Mouse (Mus musculus): Measurements from ENCODE around the gene R3hdm1. TPM values are rescaled to one million over a fixed set of nuclear protein-coding genes. Genes with fewer than 3 reads are reported as not detected.
"Not testable (repeated sequence)": the region's sequence is repeated elsewhere in the genome, so short reads cannot be mapped to it uniquely, and the experiment has no call there.

R3hdm1 gene
- polyA plus RNA-seq, 1 experiment from 2014 or later: 81.2 TPM

DNA sequence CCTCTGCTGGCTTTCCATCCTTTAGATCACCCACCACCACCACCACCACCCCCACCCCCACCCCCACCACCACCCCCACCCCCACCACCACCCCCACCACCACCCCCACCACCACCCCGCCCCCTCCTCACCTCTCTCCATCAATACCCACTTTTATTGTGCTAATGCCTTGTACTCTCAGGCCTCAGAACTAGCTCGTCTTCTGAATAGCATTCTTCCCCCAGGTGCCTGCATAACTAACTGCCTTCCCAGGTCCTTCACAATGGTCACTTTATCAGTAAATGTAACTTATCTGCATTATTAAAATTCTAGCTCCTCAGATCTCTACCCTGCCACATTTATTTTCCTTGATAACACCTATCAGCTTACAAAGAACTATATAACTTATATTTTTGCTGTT, 8.4 kb upstream of the R3hdm1 start:
- no peak for DNase-seq (ENCODE audit: low spot score)
- peaks cover 5% of the 10 kb centered on the region; the same call in 1 of the 2 replicates for H3K36me3 ChIP-seq (ENCODE audit: control insufficient read depth, insufficient read depth, low read length)
- ATAC-seq (replicated peaks; ENCODE audit: low FRiP score): no peak
- no peaks in the 10 kb centered on the region for H3K9me3 ChIP-seq (ENCODE audit: control insufficient read depth, low read length)
- H3K27me3 ChIP-seq (replicated peaks; ENCODE audit: control insufficient read depth, insufficient read depth, low read length): no peaks in the 10 kb centered on the region
- WGBS: 89% methylated on average over 1 of the region's 2 CpGs
- H3K4me3 ChIP-seq (ENCODE audit: low read depth, low read length): no peak overlapping the region
- H3K27ac ChIP-seq (ENCODE audit: low read depth, low read length): no peak overlapping the region
- no peak overlapping the region for H3K9ac ChIP-seq (ENCODE audit: low read depth, low read length)
- no peak overlapping the region for H3K4me2 ChIP-seq
- no peaks in the 10 kb centered on the region for H3K4me1 ChIP-seq (replicated peaks; ENCODE audit: control insufficient read depth, insufficient read depth, low read length)

DNA sequence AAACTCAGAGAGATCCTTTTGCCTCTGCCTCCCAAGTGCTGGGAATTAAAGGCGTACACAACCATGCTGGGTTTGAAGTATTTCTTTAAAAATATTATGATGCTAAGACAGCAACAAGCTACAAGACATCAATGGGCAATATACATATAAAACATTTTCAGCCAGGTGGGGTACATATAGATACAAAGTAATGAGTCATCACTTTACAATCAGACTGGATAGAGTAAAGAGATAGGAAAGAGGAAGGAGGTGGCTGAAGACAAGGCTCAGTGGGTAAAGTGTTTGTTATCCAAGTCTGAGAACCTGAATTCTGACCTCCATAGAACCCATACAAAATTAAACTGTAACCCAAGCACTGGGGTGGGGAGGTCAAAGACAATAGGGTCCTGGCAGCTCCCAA, 4.8 kb upstream of the R3hdm1 start:
- Histone ChIP-seq H3K4me1 (replicated peaks; ENCODE audit: control insufficient read depth, insufficient read depth, low read length) (no peaks in the 10 kb centered on the region; the same call in 1 of the 2 replicates), H3K4me2 (no peak overlapping the region), H3K36me3 (ENCODE audit: control insufficient read depth, insufficient read depth, low read length) (no peaks in the 10 kb centered on the region), H3K9ac (ENCODE audit: low read depth, low read length) (no peak overlapping the region), H3K4me3 (ENCODE audit: low read depth, low read length) (no peak overlapping the region), H3K27ac (ENCODE audit: low read depth, low read length) (no peak overlapping the region), H3K9me3 (ENCODE audit: control insufficient read depth, low read length) (no peaks in the 10 kb centered on the region), H3K27me3 (replicated peaks; ENCODE audit: control insufficient read depth, insufficient read depth, low read length) (no peaks in the 10 kb centered on the region)
- WGBS: 94% methylated on average over 1 of the region's 1 CpGs
- ATAC-seq (replicated peaks; ENCODE audit: low FRiP score) (no peak), DNase-seq (ENCODE audit: low spot score) (no peak)

DNA sequence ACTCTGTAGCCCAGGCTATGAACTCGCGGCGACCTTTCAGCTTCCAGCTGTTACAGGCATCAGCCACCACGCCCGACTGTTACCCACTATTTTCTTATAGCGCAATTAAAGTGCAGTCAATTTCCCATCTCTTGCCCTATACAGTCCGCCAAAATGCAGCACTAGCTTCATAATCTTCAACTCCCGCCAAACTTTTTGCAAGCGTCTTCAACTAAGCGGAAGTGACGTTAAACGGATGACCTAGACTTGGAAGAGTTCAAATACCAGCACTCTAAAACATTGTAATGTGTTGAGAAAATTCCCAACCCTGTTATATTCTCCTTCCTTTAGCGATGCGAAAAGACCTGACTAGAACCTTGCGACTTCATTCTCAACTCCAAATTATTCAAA, 855 bp upstream of the R3hdm1 start:
- 0% methylated on average over 15 of the region's 15 CpGs for WGBS
- ATAC-seq (replicated peaks; ENCODE audit: low FRiP score): peak; percentile 58

DNA sequence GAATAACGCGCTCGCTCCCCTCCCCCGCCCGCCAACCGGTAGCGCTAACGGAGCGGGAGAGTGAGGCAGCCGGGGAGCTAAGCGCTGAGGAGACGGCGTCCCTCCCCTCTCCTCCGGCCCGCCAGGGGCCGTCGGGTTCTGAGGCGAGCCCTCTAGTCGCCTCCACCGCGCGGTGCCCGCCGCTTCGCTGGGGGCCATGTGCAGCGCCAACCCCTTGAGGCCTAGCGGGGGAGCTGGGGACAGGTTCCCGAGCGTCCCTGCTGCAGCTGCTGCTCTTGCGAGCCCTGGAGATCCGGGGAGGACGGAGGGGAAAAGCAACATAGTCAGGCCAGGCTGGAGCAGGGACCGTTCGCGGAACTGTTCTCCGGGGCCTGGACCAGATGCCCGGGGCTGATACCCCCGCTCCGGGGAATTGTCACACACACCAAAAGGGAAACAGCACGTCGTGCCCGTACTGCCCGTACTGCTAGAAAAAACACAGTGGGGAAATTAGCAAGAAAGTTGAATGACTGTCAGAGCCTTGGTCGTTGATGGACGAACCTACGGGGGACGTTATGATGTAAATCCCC, 503 bp downstream of the R3hdm1 start:
- H3K27ac ChIP-seq (ENCODE audit: low read depth, low read length): peak overlapping the region; percentile 83
- H3K27me3 ChIP-seq (replicated peaks; ENCODE audit: control insufficient read depth, insufficient read depth, low read length): no peaks in the 10 kb centered on the region
- H3K9ac ChIP-seq (ENCODE audit: low read depth, low read length): peak overlapping the region; percentile 93
- DNase-seq (ENCODE audit: low spot score) (peak; percentile 76), ATAC-seq (replicated peaks; ENCODE audit: low FRiP score) (peak; percentile 45)
- H3K9me3 ChIP-seq (ENCODE audit: control insufficient read depth, low read length): no peaks in the 10 kb centered on the region
- peak overlapping the region; percentile 87 for H3K4me3 ChIP-seq (ENCODE audit: low read depth, low read length)
- no peaks in the 10 kb centered on the region for H3K36me3 ChIP-seq (ENCODE audit: control insufficient read depth, insufficient read depth, low read length)
- H3K4me1 ChIP-seq (replicated peaks; ENCODE audit: control insufficient read depth, insufficient read depth, low read length): peaks cover 3% of the 10 kb centered on the region
- peak overlapping the region; percentile 73 for H3K4me2 ChIP-seq
- WGBS: under 1% methylated on average over 42 of the region's 47 CpGs

More for the DNA sequence above, 855 bp upstream of the R3hdm1 start:
- peak overlapping the region; percentile 57 for H3K27ac ChIP-seq (ENCODE audit: low read depth, low read length)
- peak overlapping the region; percentile 87 for H3K4me3 ChIP-seq (ENCODE audit: low read depth, low read length)
- H3K4me1 ChIP-seq (replicated peaks; ENCODE audit: control insufficient read depth, insufficient read depth, low read length): peaks cover 3% of the 10 kb centered on the region
- no peaks in the 10 kb centered on the region for H3K36me3 ChIP-seq (ENCODE audit: control insufficient read depth, insufficient read depth, low read length)
- H3K4me2 ChIP-seq: peak overlapping the region; percentile 62
- no peaks in the 10 kb centered on the region for H3K27me3 ChIP-seq (replicated peaks; ENCODE audit: control insufficient read depth, insufficient read depth, low read length)
- peak; percentile 57 for DNase-seq (ENCODE audit: low spot score)
- peak overlapping the region; percentile 49 for H3K9ac ChIP-seq (ENCODE audit: low read depth, low read length)
- no peaks in the 10 kb centered on the region for H3K9me3 ChIP-seq (ENCODE audit: control insufficient read depth, low read length)

DNA sequence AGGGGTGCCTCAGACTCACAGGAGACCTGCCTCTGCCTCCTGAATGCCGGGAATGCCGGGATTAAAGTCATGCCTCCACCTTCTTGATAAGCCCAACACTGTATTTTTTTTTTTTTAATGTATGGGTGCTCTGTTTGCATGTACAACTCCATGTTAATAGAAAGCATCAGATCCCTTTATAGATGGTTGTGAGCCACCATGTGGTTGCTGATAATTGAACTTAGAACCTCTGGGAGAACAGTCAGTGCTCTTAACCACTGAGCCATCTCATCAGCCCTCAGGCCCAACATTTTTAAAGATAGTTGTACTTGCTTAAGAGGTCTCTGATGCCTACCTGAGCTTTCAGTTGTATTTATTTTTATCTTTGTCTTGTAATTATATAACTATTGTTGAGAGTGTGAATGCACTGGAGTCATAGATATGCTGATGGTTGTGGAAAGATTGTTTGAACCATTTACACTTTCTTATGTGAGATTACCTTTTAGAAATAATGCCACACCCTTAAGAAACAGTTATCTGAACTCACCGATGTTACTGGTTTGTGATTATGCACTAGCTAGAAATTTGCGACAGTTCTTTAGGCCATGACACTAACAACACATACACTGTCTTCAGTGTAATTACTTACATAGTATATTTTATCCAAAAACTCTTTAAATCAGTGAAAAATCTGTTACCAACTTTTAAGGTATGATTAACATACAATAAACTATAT, 18.0 kb downstream of the R3hdm1 start:
- Histone ChIP-seq H3K4me1 (replicated peaks; ENCODE audit: control insufficient read depth, insufficient read depth, low read length) (no peaks in the 10 kb centered on the region; the same call in 1 of the 2 replicates), H3K4me2 (no peak overlapping the region), H3K9me3 (ENCODE audit: control insufficient read depth, low read length) (no peaks in the 10 kb centered on the region), H3K27me3 (replicated peaks; ENCODE audit: control insufficient read depth, insufficient read depth, low read length) (no peaks in the 10 kb centered on the region), H3K36me3 (ENCODE audit: control insufficient read depth, insufficient read depth, low read length) (no peaks in the 10 kb centered on the region), H3K9ac (ENCODE audit: low read depth, low read length) (no peak overlapping the region), H3K4me3 (ENCODE audit: low read depth, low read length) (no peak overlapping the region), H3K27ac (ENCODE audit: low read depth, low read length) (no peak overlapping the region)
- 79% methylated on average over 4 of the region's 4 CpGs for WGBS
- DNase-seq (ENCODE audit: low spot score) (no peak), ATAC-seq (replicated peaks; ENCODE audit: low FRiP score) (peak; percentile 61)

DNA sequence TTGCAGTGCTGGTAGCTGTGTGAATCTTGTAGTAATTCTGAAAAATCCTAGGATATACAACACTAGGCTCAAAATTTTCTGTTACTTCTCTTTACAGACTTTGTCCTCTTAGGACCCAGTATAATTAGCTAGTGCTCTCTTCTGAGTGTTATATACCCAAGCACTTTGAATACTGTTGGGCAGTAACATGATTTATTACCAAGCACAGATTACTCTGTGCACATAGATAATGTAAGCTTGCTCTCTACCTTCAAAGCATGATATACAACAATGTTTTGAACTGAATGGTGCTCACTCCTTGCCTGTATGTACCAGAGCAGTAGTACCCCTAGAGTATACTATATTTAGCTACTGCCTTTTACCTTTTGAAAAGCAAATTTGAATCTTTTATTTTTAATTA, 33.1 kb downstream of the R3hdm1 start:
- H3K4me1 ChIP-seq (replicated peaks; ENCODE audit: control insufficient read depth, insufficient read depth, low read length); H3K36me3 ChIP-seq (ENCODE audit: control insufficient read depth, insufficient read depth, low read length); H3K9ac ChIP-seq (ENCODE audit: low read depth, low read length); H3K9me3 ChIP-seq (ENCODE audit: control insufficient read depth, low read length); H3K27me3 ChIP-seq (replicated peaks; ENCODE audit: control insufficient read depth, insufficient read depth, low read length); ATAC-seq (replicated peaks; ENCODE audit: low FRiP score); H3K4me2 ChIP-seq; DNase-seq (ENCODE audit: low spot score); H3K4me3 ChIP-seq (ENCODE audit: low read depth, low read length); H3K27ac ChIP-seq (ENCODE audit: low read depth, low read length): not testable (repeated sequence)

DNA sequence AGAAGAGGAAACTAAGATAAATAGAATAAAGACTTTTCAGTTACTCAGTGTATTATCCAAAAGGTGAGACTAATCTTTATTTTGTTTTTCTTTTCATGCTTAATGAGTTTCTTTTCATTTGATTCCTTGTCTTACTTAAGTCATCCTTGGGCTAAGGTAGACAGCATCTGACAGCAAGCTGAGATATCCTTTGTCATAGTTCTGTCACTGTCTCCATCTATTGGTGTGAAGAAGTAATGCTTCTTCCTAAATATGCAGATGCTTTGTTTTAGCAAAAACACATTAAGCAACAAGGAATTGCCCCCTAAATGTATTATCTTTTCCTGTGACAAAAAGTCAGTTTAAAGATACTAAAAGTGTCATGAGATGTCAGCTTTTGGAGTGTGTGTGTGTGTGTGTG, 37.9 kb downstream of the R3hdm1 start:
- Histone ChIP-seq H3K9me3 (ENCODE audit: control insufficient read depth, low read length) (no peaks in the 10 kb centered on the region), H3K4me1 (replicated peaks; ENCODE audit: control insufficient read depth, insufficient read depth, low read length) (no peaks in the 10 kb centered on the region), H3K4me2 (no peak overlapping the region), H3K36me3 (ENCODE audit: control insufficient read depth, insufficient read depth, low read length) (no peaks in the 10 kb centered on the region), H3K4me3 (ENCODE audit: low read depth, low read length) (no peak overlapping the region), H3K9ac (ENCODE audit: low read depth, low read length) (no peak overlapping the region), H3K27ac (ENCODE audit: low read depth, low read length) (no peak overlapping the region), H3K27me3 (replicated peaks; ENCODE audit: control insufficient read depth, insufficient read depth, low read length) (no peaks in the 10 kb centered on the region)
- DNase-seq (ENCODE audit: low spot score): no peak
- ATAC-seq (replicated peaks; ENCODE audit: low FRiP score): no peak

DNA sequence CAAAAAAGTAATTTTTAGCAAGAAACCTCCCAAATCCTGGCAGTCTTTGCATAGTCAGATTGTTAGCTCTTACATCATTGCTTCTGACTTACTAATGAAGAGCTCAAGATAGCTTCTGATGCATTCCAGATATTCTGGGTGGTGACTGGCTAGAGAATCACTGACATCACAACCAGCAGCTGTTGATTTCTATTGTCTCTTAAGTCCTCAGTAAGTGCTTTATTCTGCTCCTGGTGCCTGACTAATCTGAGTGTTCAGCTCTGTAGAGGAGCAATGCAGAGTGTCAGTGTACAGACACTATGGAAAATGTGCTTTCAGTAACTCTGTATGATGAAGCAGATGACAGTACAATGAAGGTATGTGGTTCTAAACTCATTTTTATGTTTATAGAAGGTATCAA, 38.6 kb downstream of the R3hdm1 start:
- Histone ChIP-seq H3K27ac (ENCODE audit: low read depth, low read length) (no peak overlapping the region), H3K9ac (ENCODE audit: low read depth, low read length) (no peak overlapping the region), H3K9me3 (ENCODE audit: control insufficient read depth, low read length) (no peaks in the 10 kb centered on the region)

DNA sequence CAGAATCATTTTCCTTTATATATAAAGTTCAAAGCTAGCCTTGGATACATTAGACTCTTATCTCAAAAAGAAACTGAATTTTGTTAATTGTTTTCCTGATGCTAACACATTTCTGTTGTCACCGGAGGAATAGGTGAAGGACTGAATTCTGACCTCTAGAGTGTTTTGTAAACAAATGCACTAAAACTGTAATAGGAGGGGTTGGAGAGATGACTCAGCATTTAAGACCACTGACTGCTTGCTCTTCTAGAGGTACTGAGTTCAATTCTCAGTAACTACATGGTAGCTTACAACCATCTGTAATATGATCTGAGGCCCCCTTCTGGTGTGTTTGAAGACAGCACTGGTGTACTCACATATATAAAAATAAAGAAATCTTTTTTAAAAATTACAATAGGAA, 63.9 kb downstream of the R3hdm1 start:
- H3K4me2 ChIP-seq: no peak overlapping the region
- WGBS: 82% methylated on average over 1 of the region's 1 CpGs
- no peak for DNase-seq (ENCODE audit: low spot score)
- H3K27me3 ChIP-seq (replicated peaks; ENCODE audit: control insufficient read depth, insufficient read depth, low read length): no peaks in the 10 kb centered on the region
- H3K27ac ChIP-seq (ENCODE audit: low read depth, low read length): no peak overlapping the region
- no peaks in the 10 kb centered on the region for H3K4me1 ChIP-seq (replicated peaks; ENCODE audit: control insufficient read depth, insufficient read depth, low read length)
- no peak overlapping the region for H3K9ac ChIP-seq (ENCODE audit: low read depth, low read length)
- no peaks in the 10 kb centered on the region for H3K9me3 ChIP-seq (ENCODE audit: control insufficient read depth, low read length)
- no peak for ATAC-seq (replicated peaks; ENCODE audit: low FRiP score)
- no peaks in the 10 kb centered on the region for H3K36me3 ChIP-seq (ENCODE audit: control insufficient read depth, insufficient read depth, low read length)
- H3K4me3 ChIP-seq (ENCODE audit: low read depth, low read length): no peak overlapping the region

More for the DNA sequence above, 38.6 kb downstream of the R3hdm1 start:
- Histone ChIP-seq H3K4me2 (no peak overlapping the region), H3K4me3 (ENCODE audit: low read depth, low read length) (no peak overlapping the region), H3K4me1 (replicated peaks; ENCODE audit: control insufficient read depth, insufficient read depth, low read length) (no peaks in the 10 kb centered on the region), H3K36me3 (ENCODE audit: control insufficient read depth, insufficient read depth, low read length) (no peaks in the 10 kb centered on the region), H3K27me3 (replicated peaks; ENCODE audit: control insufficient read depth, insufficient read depth, low read length) (no peaks in the 10 kb centered on the region)
- no peak for ATAC-seq (replicated peaks; ENCODE audit: low FRiP score)
- no peak for DNase-seq (ENCODE audit: low spot score)

All from liver, embryonic 11.5 days (tissue).